Mouse (Mus musculus): ENCODE results near the gene Olfr750. TPM values are rescaled to one million over a fixed set of nuclear protein-coding genes. Genes with fewer than 3 reads are reported as not detected.

Olfr750 gene
- polyA plus RNA-seq (2012; rRNA removed), result not detected in 2 replicates

DNA sequence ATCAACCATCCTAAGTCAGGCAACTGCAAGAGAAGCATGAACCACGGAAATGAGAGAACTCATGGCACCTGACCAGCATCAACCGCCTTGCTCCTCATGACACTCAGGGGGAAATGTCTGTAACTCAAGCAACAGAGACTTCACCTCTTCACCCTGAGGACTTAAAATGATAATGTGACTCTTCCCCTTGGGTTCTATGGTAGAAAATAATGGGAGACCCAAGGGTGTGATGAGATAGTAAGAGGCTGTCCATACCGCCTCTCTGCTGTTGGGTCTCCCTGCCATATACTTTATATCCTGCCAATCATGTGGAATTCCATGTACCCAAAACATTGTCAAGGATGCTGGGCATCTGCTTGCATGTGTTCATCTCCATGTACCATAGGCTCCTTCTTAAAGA lies at the start of gene Olfr750:
Olfr750 (minus strand) TSS at position 101 of the 400 bp plus-strand sequence.

DNA sequence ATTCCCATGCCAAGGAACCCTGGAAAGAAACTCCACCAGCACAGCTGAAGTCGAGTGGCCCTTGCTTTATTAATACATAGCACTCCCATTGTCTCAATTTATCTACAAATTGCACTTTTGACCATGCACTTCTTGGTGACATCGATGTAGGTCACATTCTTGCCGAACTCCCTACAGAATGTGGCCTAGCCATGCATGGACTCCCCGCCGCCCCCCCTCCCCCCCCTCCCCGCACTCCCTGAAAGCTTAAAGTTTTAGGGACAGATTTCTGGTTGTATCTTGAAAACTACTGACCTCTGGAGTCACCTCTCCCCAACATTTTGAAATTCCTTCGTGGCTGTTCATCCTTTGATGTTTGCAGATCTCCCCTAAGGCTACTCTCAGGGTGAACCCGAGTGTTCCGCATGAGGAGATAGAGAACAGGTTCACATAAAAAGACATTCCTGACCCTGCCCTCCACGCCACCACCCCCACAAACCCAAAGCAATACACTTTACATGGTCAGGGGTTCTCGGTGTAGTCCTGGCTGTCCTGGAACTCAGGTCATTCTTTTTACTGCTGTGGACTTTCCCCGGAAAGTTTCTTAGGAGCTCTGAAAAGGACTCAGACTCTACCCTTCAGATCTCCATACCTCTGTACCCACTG lies 39.8 kb upstream of the Olfr750 start, which contains the start of gene Eddm3b:
Eddm3b (plus strand) TSS at position 511 of the 645 bp plus-strand sequence.

DNA sequence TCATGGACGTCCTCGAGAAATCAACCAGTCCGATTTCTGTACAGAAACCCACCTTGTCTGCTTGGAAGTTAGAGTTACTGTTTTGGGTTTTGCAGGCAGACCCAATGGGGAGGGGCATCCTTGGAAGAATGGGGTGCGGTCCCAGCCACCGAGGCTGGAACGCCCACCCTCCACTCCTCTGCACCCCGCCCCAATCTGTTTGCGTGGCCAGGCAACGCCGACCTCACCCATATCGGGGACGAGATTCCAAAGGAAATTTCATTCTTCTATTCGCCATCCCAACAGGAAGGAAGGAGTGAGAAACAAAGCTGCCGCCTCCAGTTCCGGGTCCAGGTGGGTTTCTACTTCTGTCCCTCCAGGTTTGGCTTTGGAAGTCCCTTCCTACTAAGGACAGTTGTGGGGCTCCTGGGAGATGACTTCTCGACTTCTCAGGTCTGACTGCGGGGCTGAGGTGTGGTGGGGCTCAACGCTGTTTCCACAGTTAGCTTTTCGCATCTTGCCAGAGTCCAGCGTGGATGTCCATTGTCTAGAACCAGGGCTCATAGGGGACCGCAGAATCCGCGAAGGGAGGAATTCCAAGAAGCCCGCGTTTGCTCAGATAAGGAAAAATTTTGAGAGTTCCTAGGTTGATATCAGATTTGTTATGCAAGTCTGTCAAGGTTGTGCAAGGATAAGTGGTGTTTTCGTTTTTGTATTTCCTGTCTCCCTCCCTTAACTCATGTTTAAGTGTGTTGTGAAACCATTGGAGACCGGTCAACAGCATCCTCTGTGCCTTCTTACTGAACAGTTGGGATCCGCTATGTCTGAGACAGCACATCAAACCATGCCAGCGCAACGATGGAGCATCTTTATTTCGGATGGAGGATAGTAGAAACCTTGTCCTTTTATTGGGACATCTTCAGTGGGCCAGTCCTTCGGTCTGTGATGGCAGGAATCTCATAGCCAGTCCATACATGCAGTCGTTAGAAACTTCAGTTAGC lies 17.0 kb upstream of the Olfr750 start, which contains the start of the genes Rnase4 and Ang:
Rnase4 (plus strand) TSS at position 157 of the 980 bp plus-strand sequence.
Ang (plus strand) TSS at position 230 of the 980 bp plus-strand sequence.

DNA sequence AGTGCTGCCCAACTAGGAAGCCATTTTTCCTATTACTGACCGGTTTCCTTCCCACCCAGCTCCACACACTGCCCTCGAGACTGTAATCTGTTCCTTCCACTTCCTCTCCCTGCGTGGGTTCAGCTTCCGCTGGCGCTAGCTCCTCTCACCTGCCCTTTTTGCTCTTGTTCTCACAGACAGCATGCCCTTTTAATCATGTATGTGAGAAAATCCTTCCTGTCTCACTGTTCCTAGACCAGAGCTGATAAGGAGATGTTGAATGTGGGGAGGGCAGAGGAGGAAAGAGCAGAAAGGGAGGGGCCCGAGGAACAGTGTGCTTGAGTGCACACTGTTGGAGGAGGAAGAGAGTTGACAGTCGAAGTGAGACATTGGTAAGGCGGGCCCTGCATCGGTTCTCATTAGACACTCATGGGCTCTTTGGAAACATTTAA lies 16.8 kb downstream of the Olfr750 start, which contains the start of gene Rnase12:
Rnase12 (minus strand) TSS at position 261 of the 431 bp plus-strand sequence.

DNA sequence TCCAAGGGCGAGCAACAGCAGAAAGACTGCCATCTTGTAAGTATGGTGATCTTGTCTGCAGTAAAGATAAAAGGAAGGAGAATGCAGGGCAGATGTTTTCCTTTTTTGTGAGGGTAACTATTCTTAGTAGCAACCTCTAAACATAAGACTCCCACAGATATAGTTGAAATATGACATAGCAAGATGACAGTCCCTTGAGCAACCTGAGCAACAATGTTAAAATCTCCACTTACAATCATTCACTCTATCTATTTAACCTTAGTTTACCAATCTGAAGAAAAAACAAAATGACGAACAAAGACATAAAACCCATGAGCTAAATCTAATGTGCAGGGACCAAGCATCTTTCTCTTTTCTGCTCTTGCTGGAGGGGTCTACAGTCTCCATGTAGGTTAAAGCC lies 24.2 kb downstream of the Olfr750 start, which contains the start of gene Rnase11:
Rnase11 (minus strand) TSS at position 101 of the 400 bp plus-strand sequence.

DNA sequence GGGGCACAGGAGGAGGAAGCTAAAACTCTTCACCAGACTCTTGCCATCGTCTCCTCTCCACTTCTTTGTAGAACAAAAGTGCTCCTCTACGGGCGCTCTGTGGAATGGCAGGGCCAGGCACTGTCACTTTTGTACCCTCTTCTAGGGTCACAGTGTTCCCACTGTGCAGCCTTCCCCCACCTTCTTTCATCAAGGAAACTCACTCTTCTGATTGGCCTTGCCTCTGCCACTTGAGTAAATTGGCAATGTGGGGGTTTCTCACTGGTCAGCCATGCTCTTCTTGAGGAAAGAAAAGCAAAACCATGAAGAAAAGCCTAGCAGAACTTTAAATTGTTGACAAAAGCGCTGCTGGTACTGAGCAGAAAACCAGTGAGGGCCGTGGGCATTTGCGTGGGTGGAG lies 32.5 kb downstream of the Olfr750 start, which contains the start of gene Rnase9:
Rnase9 (minus strand) TSS at position 101 of the 400 bp plus-strand sequence.

Other genes with a start within 250 kb of the Olfr750 start
- gene Tep1, start 203.9 kb downstream of the Olfr750 start, polyA plus RNA-seq (2012; rRNA removed), result 8.0 and 11.4 TPM in 2 replicates
- 0.26 and 0.34 TPM in 2 replicates for gene Klhl33, start 176.9 kb downstream of the Olfr750 start, polyA plus RNA-seq (2012; rRNA removed)
- 116 and 147 TPM in 2 replicates for gene Osgep, start 149.5 kb downstream of the Olfr750 start, polyA plus RNA-seq (2012; rRNA removed)
- 251 and 280 TPM in 2 replicates for gene Apex1, start 149.5 kb downstream of the Olfr750 start, polyA plus RNA-seq (2012; rRNA removed)
- 82.2 and 83.3 TPM in 2 replicates for gene Pip4p1, start 143.6 kb downstream of the Olfr750 start, polyA plus RNA-seq (2012; rRNA removed)
- 56.1 and 57.4 TPM in 2 replicates for gene Pnp, start 143.4 kb downstream of the Olfr750 start, polyA plus RNA-seq (2012; rRNA removed)
- gene Gm49342, start 129.9 kb downstream of the Olfr750 start, polyA plus RNA-seq (2012; rRNA removed), result 55.7 and 88.9 TPM in 2 replicates
- gene Pnp2, start 118.4 kb downstream of the Olfr750 start, polyA plus RNA-seq (2012; rRNA removed), result 0.55 and 0.57 TPM in 2 replicates
- gene Rnase10, start 66.7 kb downstream of the Olfr750 start, polyA plus RNA-seq (2012; rRNA removed), result 0.04 TPM in 1 of 2 replicates, not detected in the other
- gene Rnase9, start 32.6 kb downstream of the Olfr750 start, polyA plus RNA-seq (2012; rRNA removed), result not detected in 2 replicates
- not detected in 2 replicates for gene Rnase11, start 24.3 kb downstream of the Olfr750 start, polyA plus RNA-seq (2012; rRNA removed)
- gene Rnase12, start 16.8 kb downstream of the Olfr750 start, polyA plus RNA-seq (2012; rRNA removed), result 0.14 and 0.47 TPM in 2 replicates
- 8.4 and 16.1 TPM in 2 replicates for gene Rnase4, start 16.6 kb upstream of the Olfr750 start, polyA plus RNA-seq (2012; rRNA removed)
- 4.2 and 5.2 TPM in 2 replicates for gene Ang, start 16.7 kb upstream of the Olfr750 start, polyA plus RNA-seq (2012; rRNA removed)
- 0.04 TPM in 1 of 2 replicates, not detected in the other for gene Eddm3b, start 40.0 kb upstream of the Olfr750 start, polyA plus RNA-seq (2012; rRNA removed)
- gene Rnase6, start 49.5 kb upstream of the Olfr750 start, polyA plus RNA-seq (2012; rRNA removed), result 0.16 and 0.19 TPM in 2 replicates
- 0.05 and 0.10 TPM in 2 replicates for gene Rnase1, start 72.3 kb upstream of the Olfr750 start, polyA plus RNA-seq (2012; rRNA removed)
- gene Rnase2b, start 87.8 kb upstream of the Olfr750 start, polyA plus RNA-seq (2012; rRNA removed), result not detected in 2 replicates
- not detected in 2 replicates for gene Ang2, start 124.7 kb upstream of the Olfr750 start, polyA plus RNA-seq (2012; rRNA removed)
- not detected in 2 replicates for gene Ear14, start 129.0 kb upstream of the Olfr750 start, polyA plus RNA-seq (2012; rRNA removed)
- gene Rnase2a, start 181.7 kb upstream of the Olfr750 start, polyA plus RNA-seq (2012; rRNA removed), result not detected in 2 replicates

All from central nervous system, embryonic 11.5 days (tissue).